11 mouse cellular contexts compared by ENCODE assay signal in the genomic region with DNA sequence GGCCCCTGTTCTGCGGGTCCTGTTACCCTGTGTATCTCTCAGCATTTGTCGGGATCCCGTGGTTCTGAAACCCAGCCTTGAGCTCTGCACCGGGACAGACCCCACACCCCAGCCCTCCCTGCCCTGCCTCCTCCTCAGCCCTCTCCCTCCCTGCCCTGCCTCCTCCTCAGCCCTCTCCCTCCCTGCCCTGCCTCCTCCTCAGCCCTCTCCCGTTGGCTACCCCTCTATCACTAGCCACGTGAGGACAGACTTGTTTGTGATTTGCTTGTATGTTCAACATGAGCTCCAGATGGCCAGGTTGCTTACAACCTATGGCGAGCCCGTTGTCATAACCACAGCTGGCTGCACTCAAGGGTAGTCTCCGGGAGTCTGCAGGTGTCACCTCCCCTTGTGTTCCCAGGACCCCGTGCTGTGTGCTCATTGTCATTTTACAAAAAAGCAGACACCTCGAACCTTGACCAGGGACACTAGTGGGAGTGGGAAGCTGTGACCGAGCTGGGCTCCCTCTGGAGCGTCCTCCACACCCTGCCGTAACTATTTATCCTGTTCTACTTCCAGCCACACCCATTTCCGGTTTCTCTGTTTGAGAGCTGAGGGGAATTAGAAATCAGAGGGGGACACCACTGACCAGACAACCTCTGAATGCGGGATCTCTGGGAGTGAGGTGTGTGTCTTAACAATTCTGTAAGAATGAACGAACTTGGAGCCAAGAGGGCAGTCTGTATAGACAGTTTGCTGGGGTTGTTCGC. TPM values are rescaled to one million over a fixed set of nuclear protein-coding genes. Genes with fewer than 3 reads are reported as not detected.
DNase-seq lines count a peak whose midpoint lies in the region; ATAC-seq and TF ChIP-seq lines count a peak whose summit lies in the region.
"Had no signal": no experiment of that assay in that cellular context is flagged by ENCODE, and none has a peak within 500 bp of the region (broad histone marks: within the 10 kb centered on the region; RNA-seq: fewer than 3 reads in every experiment).

No protein-coding gene starts in this region.

- DNase-seq in kidney, postnatal 10 days = no peak
- peak; percentile 28 for DNase-seq in thymus, postnatal 14 days
- no peak for DNase-seq in thymus, adult 18-20 months
- no peak for DNase-seq in intestine, embryonic 14.5 days (ENCODE audit: low spot score)
- no peak for DNase-seq in stomach, postnatal 0 days (ENCODE audit: low spot score)
- no peak for DNase-seq in urinary bladder, adult 18-20 months (ENCODE audit: low spot score in 2 of 2)
- no peak for DNase-seq in right cerebral cortex, postnatal 36 days (ENCODE audit: low spot score in 2 of 2)
- DNase-seq: cerebellum, postnatal 10 days had no signal

- WGBS in kidney, embryonic 14.5 days = 18% methylated on average over 18 of the region's 18 CpGs
- WGBS in intestine, embryonic 14.5 days = 19% methylated on average over 18 of the region's 18 CpGs
- WGBS in stomach, postnatal 0 days = 14% methylated on average over 18 of the region's 18 CpGs

- H3K36me3 ChIP-seq in kidney, embryonic 14.5 days (ENCODE audit: control insufficient read depth, insufficient read depth, low read length) = no peaks in the 10 kb centered on the region
- no peaks in the 10 kb centered on the region for H3K36me3 ChIP-seq in intestine, embryonic 14.5 days (ENCODE audit: control insufficient read depth, insufficient read depth, low read length)
- no peaks in the 10 kb centered on the region for H3K36me3 ChIP-seq in stomach, postnatal 0 days (ENCODE audit: control insufficient read depth, insufficient read depth, low read length)
- H3K36me3 ChIP-seq: liver, embryonic 15.5 days had no signal

- peaks cover 10% of the 10 kb centered on the region for H3K4me1 ChIP-seq in kidney, embryonic 14.5 days (ENCODE audit: control insufficient read depth, insufficient read depth, low read length)
- H3K4me1 ChIP-seq in intestine, embryonic 14.5 days (replicated peaks; ENCODE audit: control insufficient read depth, insufficient read depth, low read length) = peaks cover 13% of the 10 kb centered on the region
- no peaks in the 10 kb centered on the region for H3K4me1 ChIP-seq in stomach, postnatal 0 days (replicated peaks; ENCODE audit: control insufficient read depth, insufficient read depth)
- H3K4me1 ChIP-seq: liver, embryonic 15.5 days had no signal

- peak overlapping the region; percentile 36 for H3K4me2 ChIP-seq in kidney, embryonic 14.5 days (replicated peaks; ENCODE audit: low read depth, low read length)
- H3K4me2 ChIP-seq in intestine, embryonic 14.5 days (ENCODE audit: low read length) = peak overlapping the region; percentile 37
- 0 out of 2 replicates have a peak overlapping the region, but pooled peaks have one; percentile 20 for H3K4me2 ChIP-seq in stomach, postnatal 0 days (replicated peaks; ENCODE audit: low read depth)
- H3K4me2 ChIP-seq: liver, embryonic 15.5 days had no signal

- 0 out of 2 replicates have a peak overlapping the region, but pooled peaks have one; percentile 7 for H3K9ac ChIP-seq in kidney, embryonic 14.5 days (ENCODE audit: low read depth, low read length)
- H3K9ac ChIP-seq in intestine, embryonic 14.5 days (ENCODE audit: low read length) = 0 out of 2 replicates have a peak overlapping the region, but pooled peaks have one; percentile 3
- H3K9ac ChIP-seq in stomach, postnatal 0 days (ENCODE audit: low read length) = no peak overlapping the region
- H3K9ac ChIP-seq: liver, embryonic 15.5 days had no signal

- H3K27me3 ChIP-seq in kidney, embryonic 14.5 days (ENCODE audit: control insufficient read depth, insufficient read depth, low read length) = no peaks in the 10 kb centered on the region
- no peaks in the 10 kb centered on the region for H3K27me3 ChIP-seq in intestine, embryonic 14.5 days (replicated peaks; ENCODE audit: control insufficient read depth, insufficient read depth, low read length)
- H3K27me3 ChIP-seq in stomach, postnatal 0 days (ENCODE audit: control insufficient read depth, insufficient read depth, low read length) = no peaks in the 10 kb centered on the region

- no peak for TF ChIP-seq EP300 in stomach, postnatal 0 days (optimal IDR thresholded peaks at IDR 0.05)

- no peak for TF ChIP-seq CTCF in stomach, postnatal 0 days (IDR thresholded peaks at IDR 0.05; ENCODE audit: low read depth)

- H3K27ac ChIP-seq in kidney, embryonic 14.5 days (ENCODE audit: low read depth, low read length) = no peak overlapping the region
- no peak overlapping the region for H3K27ac ChIP-seq in intestine, embryonic 14.5 days (ENCODE audit: low read depth)
- H3K27ac ChIP-seq in stomach, postnatal 0 days (replicated peaks) = no peak overlapping the region
- H3K27ac ChIP-seq: liver, embryonic 15.5 days had no signal

- ATAC-seq in kidney, embryonic 14.5 days (ENCODE audit: low FRiP score, low TSS enrichment) = peak; percentile 14; the same call in 1 of the 2 replicates
- no peak; the same call in 1 of the 2 replicates for ATAC-seq in intestine, embryonic 14.5 days (replicated peaks; ENCODE audit: low FRiP score, low TSS enrichment, low read depth)
- ATAC-seq in stomach, postnatal 0 days (ENCODE audit: low FRiP score, low TSS enrichment) = peak; percentile 22; the same call in 1 of the 2 replicates

- H3K4me3 ChIP-seq in kidney, embryonic 14.5 days (ENCODE audit: low read length) = no peak overlapping the region
- peak overlapping the region; percentile 2; the same call in 1 of the 2 replicates for H3K4me3 ChIP-seq in intestine, embryonic 14.5 days (ENCODE audit: low read depth, low read length)
- no peak overlapping the region for H3K4me3 ChIP-seq in stomach, postnatal 0 days (ENCODE audit: low read depth, low read length)
- H3K4me3 ChIP-seq: erythroblast, embryonic 14.5 days; liver, embryonic 15.5 days had no signal

- H3K9me3 ChIP-seq in kidney, embryonic 14.5 days (ENCODE audit: control insufficient read depth, low read length) = no peaks in the 10 kb centered on the region
- H3K9me3 ChIP-seq in intestine, embryonic 14.5 days (ENCODE audit: control insufficient read depth, low read length) = no peaks in the 10 kb centered on the region
- no peaks in the 10 kb centered on the region for H3K9me3 ChIP-seq in stomach, postnatal 0 days (ENCODE audit: control insufficient read depth, low read length)
- H3K9me3 ChIP-seq: liver, embryonic 15.5 days had no signal

RNA-seq across cellular contexts. Expression of a gene that starts 26.4 kb away (rescaled TPM):
- polyA plus RNA-seq in kidney, embryonic 14.5 days (2014; fragmentation: Nextera tagmentation; extraction: Ambion mirVana) = 0.51 and 0.59 TPM in 2 replicates
- 0.68 and 0.74 TPM in 2 replicates for polyA plus RNA-seq in intestine, embryonic 14.5 days (2014; fragmentation: Nextera tagmentation; extraction: Ambion mirVana)
- polyA plus RNA-seq in stomach, postnatal 0 days (2015; fragmentation: Nextera tagmentation; extraction: Ambion mirVana) = 0.44 and 0.76 TPM in 2 replicates
- polyA plus RNA-seq: erythroblast, embryonic 14.5 days had no signal

RNA-seq across cellular contexts. Expression of a gene that starts 46.7 kb away (rescaled TPM):
- 16.8 and 23.4 TPM in 2 replicates for polyA plus RNA-seq in kidney, embryonic 14.5 days (2014; fragmentation: Nextera tagmentation; extraction: Ambion mirVana)
- 15.3 and 17.6 TPM in 2 replicates for polyA plus RNA-seq in intestine, embryonic 14.5 days (2014; fragmentation: Nextera tagmentation; extraction: Ambion mirVana)
- polyA plus RNA-seq in stomach, postnatal 0 days (2015; fragmentation: Nextera tagmentation; extraction: Ambion mirVana) = 3.9 and 4.8 TPM in 2 replicates
